Mouse (Mus musculus) myocyte (in vitro differentiated cells): ENCODE data around the gene Cldnd2.

ENCODE experiments used
- CEBPB ChIP-seq: IDR thresholded peaks from 2 replicates; pipeline ENCODE4 v1.6.1; 2011; ENCODE audit warnings: mild to moderate bottlenecking, moderate library complexity; ENCODE audit not compliant: poor library complexity, insufficient read depth, severe bottlenecking
- E2F4 ChIP-seq: IDR thresholded peaks from one replicate; pipeline ENCODE4 v1.6.1; 2011; ENCODE audit warnings: mild to moderate bottlenecking, control low read depth, moderate library complexity; ENCODE audit not compliant: insufficient read depth
- MAX ChIP-seq: IDR thresholded peaks from one replicate; pipeline ENCODE4 v1.6.1; 2011; ENCODE audit warnings: low read depth, mild to moderate bottlenecking, control low read depth
- MYOD1 ChIP-seq, 3 experiments: IDR thresholded peaks; one replicate each; pipeline ENCODE4 v1.6.1; 2011; ENCODE audit warnings: control low read depth in 2 of 3, low read depth in 2 of 3, mild to moderate bottlenecking in 2 of 3, moderate library complexity in 1 of 3; ENCODE audit not compliant: insufficient read length in 2 of 3, control insufficient read depth in 1 of 3
- MYOG ChIP-seq, 3 experiments: IDR thresholded peaks; one replicate each; pipeline ENCODE4 v1.6.1; 2011; ENCODE audit warnings: control low read depth in 2 of 3, low read depth in 2 of 3, mild to moderate bottlenecking in 2 of 3; ENCODE audit not compliant: insufficient read length in 2 of 3, control insufficient read depth in 1 of 3, insufficient read depth in 1 of 3
- POLR2A ChIP-seq: IDR thresholded peaks from one replicate; pipeline ENCODE4 v1.6.1; 2011; ENCODE audit warnings: low read depth, mild to moderate bottlenecking, control low read depth, moderate library complexity; ENCODE audit not compliant: insufficient read length
- POLR2AphosphoS2 ChIP-seq: IDR thresholded peaks from one replicate; pipeline ENCODE4 v1.6.1; 2011; ENCODE audit warnings: low read depth, control low read depth; ENCODE audit not compliant: insufficient read length
- TCF12 ChIP-seq: IDR thresholded peaks from one replicate; pipeline ENCODE4 v1.6.1; 2011; ENCODE audit warnings: mild to moderate bottlenecking, control low read depth; ENCODE audit not compliant: poor library complexity, insufficient read depth, severe bottlenecking
- USF1 ChIP-seq: IDR thresholded peaks from one replicate; pipeline ENCODE4 v1.6.1; 2011; ENCODE audit warnings: low read depth, mild to moderate bottlenecking, control low read depth, moderate library complexity

GRCm38 (mm10) chr7:43409084-43409483, 31.5 kb upstream of the Cldnd2 start:
- TF ChIP-seq POLR2A (no peak), CEBPB (no peak), USF1 (no peak), MYOG (IDR thresholded peaks at IDR 0.05; ENCODE audit: control insufficient read depth in 1 of 3, insufficient read depth in 1 of 3, insufficient read length in 2 of 3, low read depth in 2 of 3) (no peak), MYOD1 (IDR thresholded peaks at IDR 0.05; ENCODE audit: control insufficient read depth in 1 of 3, insufficient read length in 2 of 3, low read depth in 2 of 3) (no peak), MAX (no peak), E2F4 (no peak), POLR2AphosphoS2 (no peak), TCF12 (no peak)
